Mouse (Mus musculus) MEL (cell line): ENCODE results near the gene Slc22a8. TPM values are rescaled to one million over a fixed set of nuclear protein-coding genes. Genes with fewer than 3 reads are reported as not detected.

ENCODE experiments used
- DNase-seq: peaks from one replicate; pipeline ENCODE4 v3.0.0; 2011; ENCODE audit warnings: low read depth, low spot score
- H3K27ac ChIP-seq: 2 replicates; pipeline ENCODE4 v1.5.1; 2012; ENCODE audit warnings: low read depth, mild to moderate bottlenecking, control low read depth, low read length, moderate library complexity; ENCODE audit not compliant: control insufficient read depth
- H3K27me3 ChIP-seq, 2 experiments: fragments of 150-350 bp in 1 of 2; sonication (generic) in 1 of 2; 2 replicates each; pipeline ENCODE4 v1.6.1; 2012; ENCODE audit warnings: low read length in 2 of 2, mild to moderate bottlenecking in 2 of 2, improper control_type of control experiment in 1 of 2, moderate library complexity in 1 of 2; ENCODE audit not compliant: insufficient read depth in 2 of 2, control insufficient read depth in 1 of 2
- H3K36me3 ChIP-seq, 2 experiments: 2 replicates each; pipeline ENCODE4 v1.6.1; 2012 to 2014; ENCODE audit warnings: low read length in 2 of 2, improper control_type of control experiment in 1 of 2, inconsistent platforms in 1 of 2, mild to moderate bottlenecking in 1 of 2; ENCODE audit not compliant: insufficient read depth in 2 of 2, control insufficient read depth in 1 of 2
- H3K4me1 ChIP-seq, 2 experiments: fragments of 150-350 bp in 1 of 2; sonication (generic) in 1 of 2; 2 replicates each; pipeline ENCODE4 v1.6.1; 2012; ENCODE audit warnings: low read length in 2 of 2, improper control_type of control experiment in 1 of 2, mild to moderate bottlenecking in 1 of 2; ENCODE audit not compliant: insufficient read depth in 2 of 2, control insufficient read depth in 1 of 2
- H3K4me3 ChIP-seq, 2 experiments: fragments of 150-350 bp in 1 of 2; sonication (generic) in 1 of 2; 2 replicates each; pipeline ENCODE4 v1.5.1; 2012; ENCODE audit warnings: low read depth in 2 of 2, low read length in 2 of 2, mild to moderate bottlenecking in 2 of 2, moderate library complexity in 2 of 2, control low read depth in 1 of 2, improper control_type of control experiment in 1 of 2; ENCODE audit not compliant: control insufficient read depth in 1 of 2, insufficient read depth in 1 of 2
- H3K79me2 ChIP-seq: 2 replicates; pipeline ENCODE4 v1.6.1; 2012; ENCODE audit warnings: mild to moderate bottlenecking, low read length, moderate library complexity; ENCODE audit not compliant: control insufficient read depth, poor library complexity, insufficient read depth
- H3K9ac ChIP-seq: 2 replicates; pipeline ENCODE4 v1.6.1; 2012; ENCODE audit warnings: low read depth, mild to moderate bottlenecking, control low read depth, low read length, moderate library complexity; ENCODE audit not compliant: control insufficient read depth, poor library complexity, severe bottlenecking
- H3K9me3 ChIP-seq: fragments of 150-350 bp; sonication (generic); replicated peaks from 2 replicates; pipeline ENCODE4 v1.6.1; 2012; ENCODE audit warnings: mild to moderate bottlenecking, low read length, improper control_type of control experiment, moderate library complexity; ENCODE audit not compliant: insufficient read depth
- BHLHE40 ChIP-seq: IDR thresholded peaks from 2 replicates; pipeline ENCODE4 v1.6.1; 2012; ENCODE audit warnings: low read depth, mild to moderate bottlenecking, inconsistent platforms, low read length, improper control_type of control experiment, borderline replicate concordance
- CHD2 ChIP-seq: IDR thresholded peaks from 2 replicates; pipeline ENCODE4 v1.6.1; 2011; ENCODE audit warnings: low read length, improper control_type of control experiment
- CTCF ChIP-seq, 3 experiments: IDR thresholded peaks in 2 of 3; conservative IDR thresholded peaks in 1 of 3; 2 replicates each; pipeline ENCODE4 v1.5.1; 2011 to 2012; ENCODE audit warnings: low read length in 3 of 3, low read depth in 2 of 3, mild to moderate bottlenecking in 2 of 3, improper control_type of control experiment in 1 of 3, inconsistent platforms in 1 of 3, mixed read lengths in 1 of 3, moderate library complexity in 1 of 3; ENCODE audit not compliant: control insufficient read depth in 1 of 3, insufficient read depth in 1 of 3, poor library complexity in 1 of 3, severe bottlenecking in 1 of 3
- MAFK ChIP-seq: IDR thresholded peaks from 2 replicates; pipeline ENCODE4 v1.6.1; 2011; ENCODE audit warnings: low read depth, mild to moderate bottlenecking, low read length, improper control_type of control experiment, borderline replicate concordance
- MAX ChIP-seq: IDR thresholded peaks from 2 replicates; pipeline ENCODE4 v1.6.1; 2011; ENCODE audit warnings: low read length, improper control_type of control experiment
- MAZ ChIP-seq: IDR thresholded peaks from 2 replicates; pipeline ENCODE4 v1.6.1; 2012; ENCODE audit warnings: low read depth, mild to moderate bottlenecking, inconsistent platforms, low read length, improper control_type of control experiment
- MYC ChIP-seq: IDR thresholded peaks from 2 replicates; pipeline ENCODE4 v1.6.1; 2011; ENCODE audit warnings: low read depth, mild to moderate bottlenecking, low read length, improper control_type of control experiment, moderate library complexity
- NRF1 ChIP-seq: IDR thresholded peaks from 2 replicates; pipeline ENCODE4 v1.6.1; 2014; ENCODE audit warnings: low read depth, mild to moderate bottlenecking, inconsistent platforms, low read length, improper control_type of control experiment, moderate library complexity; ENCODE audit not compliant: poor library complexity, insufficient read depth, severe bottlenecking
- RAD21 ChIP-seq: IDR thresholded peaks from 2 replicates; pipeline ENCODE4 v1.6.1; 2011; ENCODE audit warnings: mild to moderate bottlenecking, low read depth, low read length, improper control_type of control experiment
- SMC3 ChIP-seq: IDR thresholded peaks from 2 replicates; pipeline ENCODE4 v1.6.1; 2011; ENCODE audit warnings: low read depth, low read length, improper control_type of control experiment
- TBP ChIP-seq: IDR thresholded peaks from 2 replicates; pipeline ENCODE4 v1.8.0; 2011; ENCODE audit warnings: low read depth, low read length, improper control_type of control experiment
- USF2 ChIP-seq, 2 experiments: IDR thresholded peaks; 2 replicates each; pipeline ENCODE4 v1.6.1; 2011 to 2012; ENCODE audit warnings: improper control_type of control experiment in 2 of 2, low read length in 2 of 2, borderline replicate concordance in 1 of 2, inconsistent platforms in 1 of 2, low read depth in 1 of 2, mild to moderate bottlenecking in 1 of 2; ENCODE audit not compliant: insufficient read depth in 1 of 2
- ZNF384 ChIP-seq: IDR thresholded peaks from 2 replicates; pipeline ENCODE4 v1.6.1; 2012; ENCODE audit warnings: low read depth, mild to moderate bottlenecking, inconsistent platforms, low read length, improper control_type of control experiment
- polyA plus RNA-seq, 2 experiments: library from polyadenylated mRNA; stranded (reverse) in 1 of 2; unstranded in 1 of 2; fragments of >175 nt in 1 of 2; fragments of >200 nt in 1 of 2; gene quantifications; 2 replicates each; pipeline versions ENCODE4 v1.2.1 to v1.2.4; 2012; ENCODE audit warnings: low replicate concordance in 2 of 2, low read depth in 1 of 2; ENCODE audit not compliant: insufficient read length in 2 of 2, insufficient read depth in 1 of 2, missing spikeins in 1 of 2
- total RNA-seq: library from RNA; depleted of rRNA; stranded (reverse); fragments of 300-350 nt; gene quantifications from 2 replicates; pipeline ENCODE4 v1.2.3, GENCODE M21; 2012

Slc22a8 gene
- total and polyA plus RNA-seq, 3 experiments = not detected

DNA sequence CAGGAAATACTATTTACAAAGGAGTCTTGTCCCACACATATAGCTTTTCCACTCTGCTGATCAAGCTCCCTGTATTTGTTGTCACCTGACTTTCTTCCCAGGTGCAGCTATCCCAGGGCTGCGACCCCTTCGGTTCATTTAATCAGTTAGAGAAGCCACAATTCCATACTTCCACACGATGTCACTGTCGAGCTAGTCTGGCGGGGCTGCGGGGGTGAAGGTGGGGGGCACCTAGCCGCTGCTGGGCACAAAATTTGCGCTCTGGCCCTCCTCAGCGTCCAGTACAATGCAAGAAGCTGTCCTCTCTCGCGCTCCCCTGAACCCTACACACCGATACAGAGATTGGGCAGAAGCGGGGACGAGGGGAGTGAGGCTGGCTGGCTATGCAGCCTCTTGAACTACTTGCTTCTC lies 21.6 kb upstream of the Slc22a8 start:
- Histone ChIP-seq H3K9me3 (no peaks in the 10 kb centered on the region), H3K36me3 (no peaks in the 10 kb centered on the region), H3K9ac (no peak overlapping the region), H3K27me3 (peaks cover 6% of the 10 kb centered on the region in 2 experiments), H3K4me3 (no peak overlapping the region), H3K4me1 (no peaks in the 10 kb centered on the region), H3K79me2 (no peaks in the 10 kb centered on the region), H3K27ac (no peak overlapping the region)
- TF ChIP-seq CTCF (IDR thresholded peaks at IDR 0.05 in 2 of 3, conservative IDR thresholded peaks at IDR 0.05 in 1 of 3; ENCODE audit: control insufficient read depth in 1 of 3, insufficient read depth in 1 of 3, low read depth in 2 of 3, low read length in 3 of 3, poor library complexity in 1 of 3, severe bottlenecking in 1 of 3) (peak in 2 of 3 experiments; percentile 16 to 22; a peak in 2 of 6 replicates), MAX (no peak), ZNF384 (no peak), SMC3 (peak; percentile 27)
- no peak for DNase-seq

DNA sequence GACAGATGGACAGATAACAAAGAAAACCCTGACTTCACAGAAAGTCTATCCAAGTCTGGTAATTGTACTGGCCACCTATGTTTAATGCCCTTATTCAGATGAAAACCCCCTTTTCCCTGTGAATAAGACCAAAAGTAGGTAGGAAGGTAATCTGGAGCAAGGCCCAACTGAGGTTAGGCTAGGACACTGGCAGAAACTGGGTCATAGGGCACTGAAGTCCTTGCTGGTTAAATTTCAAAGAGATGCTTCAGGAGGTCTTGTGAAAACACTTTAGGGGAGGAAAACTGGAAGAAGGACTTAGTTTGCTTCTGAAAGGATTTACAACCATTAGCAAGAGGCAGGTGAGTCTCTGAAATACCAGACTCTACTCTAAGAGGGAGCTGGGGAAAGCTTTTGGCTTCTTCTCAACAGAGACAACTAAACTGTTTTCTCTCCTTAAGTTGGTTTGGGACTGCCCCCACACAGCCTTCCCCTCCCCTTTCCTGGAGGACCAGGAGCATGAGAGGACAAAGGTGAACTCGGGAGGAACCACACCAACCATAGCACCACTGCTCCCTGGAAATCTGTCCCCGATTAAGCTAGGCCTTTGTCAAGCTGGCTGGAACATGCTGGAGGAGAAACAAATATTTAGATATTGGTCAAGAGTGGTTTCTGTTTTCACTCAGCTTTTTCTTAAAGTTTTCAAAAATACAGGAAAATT lies 20.6 kb upstream of the Slc22a8 start:
- no peak overlapping the region for H3K27ac ChIP-seq
- TF ChIP-seq MAFK = no peak
- no peak for DNase-seq
- no peaks in the 10 kb centered on the region for H3K9me3 ChIP-seq
- H3K36me3 ChIP-seq = no peaks in the 10 kb centered on the region
- H3K4me1 ChIP-seq = no peaks in the 10 kb centered on the region
- H3K79me2 ChIP-seq = no peaks in the 10 kb centered on the region
- H3K9ac ChIP-seq = no peak overlapping the region
- H3K27me3 ChIP-seq = peaks cover 9 to 13% of the 10 kb centered on the region in 2 experiments
- H3K4me3 ChIP-seq = no peak overlapping the region

DNA sequence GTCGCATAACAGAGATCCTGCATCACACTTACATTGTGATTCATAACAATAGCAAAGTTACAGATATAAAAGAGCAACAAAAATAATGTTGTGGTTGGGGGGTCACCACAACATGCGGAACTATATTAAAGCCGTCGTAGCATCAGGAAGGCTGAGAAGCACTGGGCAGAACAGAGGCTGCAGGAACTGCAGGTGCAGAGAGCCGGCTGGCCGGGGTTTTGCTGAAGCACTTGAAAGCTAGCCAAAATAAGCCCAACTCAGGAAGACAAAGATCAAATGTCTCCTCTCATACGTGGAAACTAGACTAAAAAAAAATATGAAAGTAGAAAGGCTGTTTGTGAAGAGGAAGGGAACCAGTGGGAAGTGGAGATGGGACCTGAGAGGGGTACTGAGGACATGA lies 19.3 kb upstream of the Slc22a8 start:
- Histone ChIP-seq H3K36me3 (no peaks in the 10 kb centered on the region), H3K4me1 (no peaks in the 10 kb centered on the region), H3K4me3 (no peak overlapping the region), H3K9me3 (no peaks in the 10 kb centered on the region), H3K27me3 (peaks cover 9 to 21% of the 10 kb centered on the region in 2 experiments), H3K27ac (no peak overlapping the region), H3K9ac (no peak overlapping the region), H3K79me2 (no peaks in the 10 kb centered on the region)
- DNase-seq = no peak
- TF ChIP-seq NRF1 = no peak
- no peak for TF ChIP-seq BHLHE40
- TF ChIP-seq CHD2 = no peak
- no peak for TF ChIP-seq USF2 (IDR thresholded peaks at IDR 0.05; ENCODE audit: borderline replicate concordance in 1 of 2, insufficient read depth in 1 of 2, low read depth in 1 of 2, low read length in 2 of 2)
- TF ChIP-seq MAX = no peak
- no peak for TF ChIP-seq MAFK
- no peak for TF ChIP-seq MAZ
- no peak for TF ChIP-seq TBP
- TF ChIP-seq RAD21 = no peak
- no peak for TF ChIP-seq MYC
